Mouse (Mus musculus): ENCODE measurements around the gene Glod4.

Gene Glod4

DNA sequence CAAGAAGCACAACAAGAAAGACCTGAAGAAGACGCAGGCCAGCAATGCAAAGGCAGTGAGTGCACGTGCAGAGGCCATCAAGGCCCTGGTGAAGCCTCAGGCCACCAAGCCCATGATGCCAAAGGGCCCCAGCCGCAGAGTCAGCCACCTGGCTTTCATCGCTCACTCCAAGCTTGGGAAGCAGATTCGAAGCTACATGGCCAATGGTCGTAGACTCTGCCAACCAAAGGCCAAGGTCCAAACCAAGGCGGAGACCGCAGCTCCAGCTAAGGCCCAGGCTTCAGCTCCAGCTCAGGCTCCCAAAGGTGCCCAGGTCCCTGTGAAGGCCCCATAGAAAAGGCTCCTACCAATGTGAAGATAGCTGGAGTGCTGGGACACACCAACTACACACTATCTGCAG, 99.1 kb downstream of the Glod4 start:
- DNase-seq: no peak

DNA sequence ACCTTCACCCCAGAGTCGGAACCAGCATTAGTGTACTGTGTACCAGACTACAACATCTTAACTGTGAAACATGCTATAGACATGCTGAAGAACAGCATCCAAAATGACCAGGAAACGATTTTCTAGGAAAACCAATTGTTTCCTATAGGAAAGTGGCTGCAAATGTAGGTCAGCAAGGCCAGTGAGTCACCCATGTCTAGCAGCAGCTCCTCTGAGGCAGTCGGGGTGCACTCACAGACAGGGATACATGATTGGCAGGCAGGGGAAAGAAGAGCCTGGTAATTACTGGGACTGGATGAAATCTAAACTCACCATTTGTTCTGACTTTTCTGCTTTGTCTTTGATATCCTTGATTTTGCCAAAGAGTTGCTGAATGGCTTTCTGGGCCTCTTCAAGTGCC, 105.5 kb downstream of the Glod4 start:
- DNase-seq: no peak

DNA sequence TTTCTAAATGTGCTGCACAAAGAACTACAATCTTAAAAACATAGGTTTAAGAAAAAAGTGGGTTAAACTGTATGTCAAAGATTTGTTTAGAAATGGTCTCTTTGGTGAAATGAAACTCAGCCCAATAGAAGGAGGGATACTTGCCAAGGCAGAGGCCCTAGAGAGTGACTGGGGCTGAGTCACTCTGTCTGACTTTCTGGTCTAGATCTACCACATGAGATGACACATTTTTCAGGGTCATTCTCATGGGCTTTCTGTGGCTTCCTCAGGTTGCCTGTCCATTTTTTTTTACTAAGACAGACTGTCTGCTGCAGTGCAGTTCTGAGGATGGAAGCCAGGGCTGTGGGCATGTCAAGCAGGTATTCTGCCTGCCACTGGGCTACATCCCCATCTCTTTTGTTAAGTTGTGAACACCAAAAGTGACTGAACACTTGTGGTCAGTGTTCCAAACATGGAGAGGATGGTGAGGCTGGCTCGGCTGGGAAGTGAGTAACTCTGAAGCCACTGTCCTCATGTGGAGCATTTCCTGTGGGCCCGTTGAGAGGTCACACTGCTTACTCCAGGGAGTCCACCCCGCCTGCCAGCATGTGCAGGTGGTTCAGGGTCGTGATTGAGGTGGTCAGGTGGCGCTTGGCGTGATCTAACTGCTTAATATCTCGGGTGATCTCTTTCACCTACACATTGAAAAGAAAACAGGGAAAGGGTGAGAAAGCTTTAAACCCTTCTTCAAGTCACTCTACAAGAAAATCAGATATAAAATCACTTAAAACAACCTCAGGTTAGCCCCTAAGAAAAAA, 107.7 kb downstream of the Glod4 start:
- no peak for DNase-seq

DNA sequence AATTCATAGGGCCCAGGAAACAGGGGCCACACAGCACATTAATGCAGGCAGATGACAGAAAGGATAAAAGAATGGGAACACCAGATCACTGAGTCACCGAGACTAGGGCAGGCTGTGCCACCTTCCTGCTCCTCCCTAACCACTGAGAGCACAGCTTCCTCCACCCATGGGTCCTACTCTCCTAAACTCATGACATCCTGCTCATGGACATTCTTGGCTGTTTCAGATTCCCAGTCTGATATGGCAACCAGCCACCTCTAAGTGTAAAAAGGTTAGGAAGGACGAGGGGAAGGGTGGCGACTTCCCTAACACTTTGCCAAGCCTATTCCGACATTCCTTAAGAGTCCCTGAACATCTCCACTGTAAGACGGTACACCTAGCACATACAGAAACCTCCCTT, 112.7 kb downstream of the Glod4 start:
- DNase-seq: no peak

DNA sequence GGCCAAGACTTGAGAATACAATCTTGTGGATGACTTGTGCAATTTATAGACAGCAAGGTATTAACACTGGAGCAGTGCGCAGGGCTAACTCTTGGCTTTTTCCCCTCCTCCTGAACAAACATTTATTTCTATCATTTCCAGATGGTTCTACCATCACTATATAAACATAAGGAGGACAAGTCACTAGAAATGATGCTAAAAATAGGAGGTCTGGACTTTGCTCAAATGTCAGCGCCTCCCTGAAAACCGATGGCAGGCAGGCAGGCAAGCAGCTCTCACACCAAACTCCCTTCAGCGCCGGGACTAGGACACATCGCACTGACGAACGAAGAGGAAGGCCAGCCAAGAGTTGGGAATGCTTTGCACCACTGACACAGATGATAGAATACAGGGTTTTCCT, 118.1 kb downstream of the Glod4 start:
- DNase-seq: no peak

DNA sequence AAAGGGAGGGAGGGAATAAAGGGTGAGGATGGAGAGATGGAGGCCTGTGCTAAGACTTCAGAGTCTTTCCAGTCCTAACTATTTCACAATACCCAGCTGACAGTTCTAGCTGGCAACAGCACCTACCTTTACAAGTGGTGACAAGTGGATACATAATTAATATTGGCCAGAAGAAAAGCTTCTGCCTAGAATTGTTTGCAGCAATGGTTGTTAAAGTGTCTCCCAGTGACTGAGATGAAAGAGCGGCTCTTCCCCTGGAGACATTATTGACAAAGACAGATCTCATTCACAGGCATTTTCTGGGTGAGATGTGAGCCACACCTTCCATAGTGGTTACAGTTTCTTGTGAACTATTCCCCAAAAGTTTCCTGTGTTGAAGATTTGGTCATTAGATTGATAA, 120.0 kb downstream of the Glod4 start:
- DNase-seq: no peak

DNA sequence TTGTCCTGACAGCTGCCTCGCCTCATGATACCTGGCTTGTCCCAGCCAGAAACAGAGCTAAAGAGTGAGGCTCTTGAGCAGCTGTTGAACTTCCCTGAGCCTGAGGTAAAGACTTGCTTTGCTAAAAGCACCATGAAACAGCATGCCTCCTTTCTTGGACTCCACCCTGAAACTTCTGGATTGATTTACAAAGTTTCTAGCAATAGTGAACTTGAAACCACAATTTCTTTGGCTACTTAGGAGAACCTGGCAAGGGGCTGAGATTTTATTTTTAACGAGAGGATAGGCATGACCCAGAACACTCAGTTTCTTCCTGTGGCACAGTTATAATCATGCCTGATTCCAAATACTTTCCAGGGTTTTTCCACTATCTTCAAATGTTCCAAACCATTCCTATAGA, 121.0 kb downstream of the Glod4 start:
- DNase-seq: no peak

DNA sequence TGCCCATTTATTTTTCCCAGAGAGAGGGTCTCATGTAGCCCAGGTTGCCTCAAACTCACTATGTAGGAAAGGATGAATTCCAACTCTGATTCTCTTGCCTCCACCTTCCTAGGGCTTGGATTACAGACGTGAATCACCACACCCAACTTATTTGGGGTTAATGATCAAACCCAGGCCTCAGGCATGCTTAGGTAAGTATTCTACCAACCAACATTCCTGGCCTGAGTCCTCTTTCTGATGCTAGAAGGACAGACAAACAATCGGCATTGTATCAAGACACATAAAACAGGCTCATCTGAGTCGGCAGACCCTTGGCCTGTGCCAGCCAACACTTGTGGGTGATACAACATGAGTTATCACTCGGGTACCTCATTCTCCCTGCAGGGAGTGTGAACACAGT, 122.4 kb downstream of the Glod4 start:
- DNase-seq: no peak

DNA sequence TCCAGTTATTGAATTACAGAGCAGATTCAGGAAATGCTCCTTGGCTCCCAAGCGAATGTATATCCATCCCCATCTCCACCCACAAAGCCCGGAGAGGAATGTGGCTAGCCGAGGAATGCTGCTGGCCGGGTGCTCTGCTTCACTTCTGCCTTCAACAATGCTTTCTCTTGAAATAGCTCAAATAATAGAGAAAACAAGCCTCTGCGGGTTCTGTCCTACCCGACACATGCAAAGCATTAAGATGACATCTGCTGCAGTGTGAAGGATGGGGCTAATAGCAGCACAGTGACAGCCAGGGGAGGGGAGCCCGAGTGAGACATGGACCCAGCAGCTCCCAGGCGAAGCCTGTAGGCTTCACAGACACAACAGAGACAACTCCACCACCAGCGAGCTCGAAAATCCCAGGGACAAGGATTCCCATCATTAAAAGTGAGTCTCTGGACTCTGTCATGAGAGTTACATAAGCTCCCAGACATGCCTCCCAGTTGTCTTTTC, 123.1 kb downstream of the Glod4 start:
- no peak for DNase-seq

DNA sequence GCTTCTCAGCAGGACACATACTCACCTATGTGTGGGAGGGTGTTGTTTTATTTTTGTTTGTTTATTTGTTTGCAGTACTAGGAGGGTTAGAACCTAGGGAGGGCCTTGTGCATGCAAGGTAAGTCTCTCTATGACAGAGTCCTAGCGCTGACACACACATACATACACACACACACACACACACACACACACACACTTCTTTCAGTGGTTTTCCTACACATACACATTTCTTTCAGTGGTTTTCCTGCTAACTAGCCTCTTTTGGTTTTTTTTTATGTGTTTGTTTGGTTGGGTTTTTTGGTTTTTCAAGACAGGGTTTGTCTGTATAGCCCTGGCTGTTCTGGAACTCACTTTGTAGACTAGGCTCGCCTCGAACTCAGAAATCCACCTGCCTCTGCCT, 133.1 kb downstream of the Glod4 start:
- DNase-seq: no peak

DNA sequence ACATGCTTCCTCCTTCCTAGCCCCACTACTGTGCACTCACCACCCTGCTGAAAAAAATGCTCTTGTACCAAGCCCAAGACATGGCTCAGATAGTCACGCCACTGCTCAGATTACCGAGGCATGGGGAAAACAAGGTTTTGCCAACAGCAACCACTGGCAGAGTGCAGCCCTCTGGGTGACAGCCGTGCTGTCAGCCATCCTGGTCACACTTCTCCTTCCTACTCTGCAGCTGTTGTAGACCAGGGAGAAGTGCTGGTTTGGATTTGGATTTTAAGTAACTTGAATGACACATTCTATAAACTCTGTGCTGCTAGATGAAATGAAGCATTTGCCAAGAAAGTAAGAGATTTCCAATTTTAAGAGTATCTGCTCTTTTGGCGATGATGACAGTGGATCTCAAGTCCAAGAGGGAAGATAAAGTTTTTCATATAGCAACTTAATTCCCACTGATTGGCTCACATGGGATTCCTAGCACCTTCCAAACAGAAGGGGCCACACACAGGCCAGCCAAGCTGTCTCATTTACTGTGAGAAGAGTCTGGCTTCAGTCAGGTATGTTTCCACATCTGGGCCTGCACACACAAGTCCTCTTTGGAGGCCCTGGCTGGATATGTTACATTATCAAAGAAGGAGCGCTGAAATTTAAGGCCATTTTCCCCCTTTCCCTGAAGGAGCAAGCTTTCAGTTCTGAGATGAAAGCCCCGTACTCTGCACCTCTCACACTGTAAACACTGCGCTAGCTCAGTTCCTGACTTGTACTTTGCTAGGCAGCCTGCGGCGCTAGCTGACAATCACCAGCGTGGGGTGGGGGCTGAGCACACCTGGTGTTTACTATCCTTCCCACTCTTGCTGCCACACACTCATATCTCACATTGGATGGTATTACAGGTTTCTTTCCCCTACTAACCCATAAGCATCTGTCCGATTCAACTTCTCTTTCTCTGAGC, 136.7 kb downstream of the Glod4 start:
- DNase-seq: no peak

DNA sequence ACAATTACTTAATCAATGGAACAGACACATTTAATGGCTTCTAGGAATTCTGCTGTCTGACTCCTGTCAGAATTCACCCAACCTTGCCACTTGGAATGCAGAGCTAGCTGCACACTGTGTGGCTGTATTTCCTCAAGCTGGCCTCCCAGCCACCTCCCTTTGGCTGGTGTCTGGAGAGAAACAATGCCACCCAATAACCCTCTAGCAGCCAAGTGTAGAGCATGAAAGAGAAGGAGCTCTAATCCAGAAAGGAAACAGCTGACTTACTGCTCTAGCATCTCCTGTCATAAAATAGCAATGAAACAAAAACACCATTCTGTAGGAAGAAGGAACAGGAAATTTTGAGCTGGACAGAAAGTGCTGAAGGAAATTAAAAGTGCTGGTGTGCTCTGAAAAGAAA, 142.4 kb downstream of the Glod4 start:
- DNase-seq: no peak

DNA sequence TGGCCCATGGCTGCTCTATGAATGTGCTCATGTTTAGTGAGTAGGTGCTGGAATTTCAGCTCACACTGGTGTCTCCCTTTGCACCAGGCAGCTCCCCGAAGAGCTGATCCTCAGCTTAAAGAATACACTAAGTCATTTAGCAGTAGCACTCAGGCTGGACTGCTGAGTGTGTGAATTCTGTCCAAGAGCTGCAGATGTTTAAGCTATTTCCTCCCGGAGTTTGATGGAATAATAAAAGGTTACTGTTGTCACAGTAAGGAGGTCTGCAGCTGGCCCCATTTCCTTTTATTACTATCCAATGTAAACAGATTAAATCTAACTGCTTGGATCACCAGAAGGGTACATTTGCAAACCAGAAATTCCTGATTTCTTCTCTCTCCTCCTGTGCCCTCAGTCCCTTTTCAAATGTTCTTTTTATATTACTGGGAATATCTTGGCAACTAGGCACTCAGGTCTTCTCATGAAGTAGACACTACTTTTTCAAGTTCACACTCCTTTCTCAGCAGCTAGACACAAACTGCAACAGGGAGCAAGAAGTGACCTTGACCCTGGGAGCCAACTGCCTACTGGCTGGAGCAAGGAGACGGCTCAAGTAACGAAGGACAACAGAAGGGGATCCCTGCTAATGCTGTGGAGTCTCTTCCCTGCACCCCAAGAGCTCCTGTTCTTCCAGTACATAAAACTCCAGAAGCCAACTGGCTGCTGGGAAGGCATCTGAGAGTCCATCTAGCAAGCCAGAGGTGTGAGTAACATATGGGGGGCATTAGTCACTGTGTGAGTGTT, 144.1 kb downstream of the Glod4 start:
- no peak for DNase-seq

DNA sequence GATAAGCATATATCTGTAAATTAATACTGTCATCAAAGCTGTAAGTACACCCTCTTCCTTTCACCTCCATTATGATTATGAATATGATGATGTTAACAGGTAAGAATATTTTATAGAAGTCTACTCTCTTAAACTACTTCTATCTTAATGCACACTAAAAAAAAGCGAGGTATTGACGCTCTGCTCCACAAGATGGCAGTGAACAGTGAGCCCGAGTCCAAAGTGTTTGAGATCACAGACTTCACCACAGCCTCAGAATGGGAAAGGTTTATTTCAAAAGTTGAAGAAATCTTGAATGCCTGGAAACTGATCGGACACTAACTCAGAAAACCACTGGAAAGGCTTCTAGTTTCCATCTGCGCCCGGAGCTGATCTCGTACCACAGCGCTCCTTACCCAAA, 149.9 kb downstream of the Glod4 start:
- DNase-seq: no peak

DNA sequence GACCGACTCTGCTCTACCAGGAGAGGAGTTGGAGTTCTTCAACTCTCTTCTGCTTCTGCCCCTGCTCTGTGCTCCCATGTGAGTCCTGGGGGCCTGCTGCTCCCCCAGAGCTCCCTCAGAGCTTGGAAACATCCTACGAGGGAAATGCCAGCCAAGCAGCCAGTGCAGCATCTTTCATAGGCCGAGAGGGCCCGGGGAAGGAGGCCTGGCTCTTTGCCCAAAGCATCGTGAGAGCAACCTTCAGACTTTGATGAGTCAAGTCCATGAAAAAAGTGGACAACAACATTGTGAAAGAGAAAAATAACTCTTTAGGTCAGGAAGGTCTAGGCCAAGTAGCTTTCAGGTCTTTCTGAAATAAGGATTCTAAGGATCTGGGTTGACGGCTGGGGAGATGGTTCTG, 153.7 kb downstream of the Glod4 start:
- no peak for DNase-seq

DNA sequence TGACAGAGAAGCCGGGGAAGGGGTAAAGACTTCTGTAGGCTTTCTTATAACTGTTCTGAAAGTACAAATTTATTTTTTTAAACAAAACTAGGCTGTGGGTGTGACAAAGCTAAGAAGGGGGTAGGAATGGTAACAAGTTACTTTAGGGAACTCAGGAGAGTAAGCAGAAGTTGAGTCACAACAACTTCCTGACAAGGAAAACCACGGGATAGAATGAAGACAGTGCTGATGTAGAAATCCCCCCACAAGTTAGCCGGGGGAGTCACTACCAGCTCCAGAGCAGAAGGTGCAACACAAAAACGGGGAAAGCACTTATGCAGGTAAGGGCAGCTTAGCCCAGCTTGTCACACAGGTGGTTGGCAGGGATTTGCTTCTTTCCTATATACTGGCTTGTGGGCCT, 155.0 kb downstream of the Glod4 start:
- DNase-seq: no peak

DNA sequence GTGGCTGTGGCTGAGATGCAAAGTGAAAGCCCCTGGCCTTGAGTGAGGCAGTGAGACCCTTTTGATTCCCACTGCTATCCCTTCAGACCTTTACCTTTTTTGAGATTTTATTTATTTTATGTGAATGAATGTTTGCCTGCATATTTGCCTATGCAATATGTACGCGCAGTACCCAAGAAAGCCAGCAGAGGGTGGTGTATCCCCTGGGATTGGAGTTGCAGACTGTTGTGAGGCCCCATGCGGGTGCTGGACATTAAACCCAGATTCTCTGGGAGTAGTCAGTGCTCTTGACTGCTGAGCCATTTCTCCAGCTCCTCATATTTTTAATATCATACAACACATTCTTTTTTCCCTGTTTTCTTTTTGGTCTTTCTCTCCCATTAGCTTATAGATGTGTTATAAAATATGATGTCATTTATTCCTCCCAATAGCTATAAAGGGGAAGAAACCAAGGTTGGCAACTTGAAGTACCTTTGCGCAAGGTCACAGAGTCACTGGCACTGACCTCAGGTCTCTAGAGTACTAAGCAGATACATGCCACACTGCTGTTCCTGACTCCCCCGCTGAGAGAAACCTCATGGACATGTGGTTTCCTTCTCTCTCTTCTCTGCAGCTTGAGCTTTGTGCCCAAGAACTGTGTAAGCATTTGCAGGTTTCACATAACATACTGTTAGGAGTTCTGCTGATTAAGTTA, 157.5 kb downstream of the Glod4 start:
- peak; percentile 46 for DNase-seq

DNA sequence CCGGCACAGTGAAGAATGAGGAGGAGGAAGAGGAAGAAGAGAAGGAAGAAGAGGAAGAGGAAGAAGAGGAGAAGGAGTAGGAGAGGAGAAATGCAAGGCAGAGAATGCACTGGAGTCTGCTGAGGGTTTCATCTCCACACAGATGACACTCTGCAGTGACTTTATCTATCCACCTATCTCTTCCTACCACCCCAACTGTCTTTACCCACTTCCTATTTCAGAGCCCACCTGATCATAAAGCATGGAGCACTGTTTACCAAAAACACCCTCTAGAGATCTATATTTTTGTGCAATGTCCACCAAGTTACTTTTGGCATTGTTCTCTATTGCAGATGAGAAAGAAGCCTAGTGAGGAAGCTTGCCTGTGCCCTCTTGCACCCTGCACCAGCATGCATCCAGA, 158.6 kb downstream of the Glod4 start:
- DNase-seq: no peak

DNA sequence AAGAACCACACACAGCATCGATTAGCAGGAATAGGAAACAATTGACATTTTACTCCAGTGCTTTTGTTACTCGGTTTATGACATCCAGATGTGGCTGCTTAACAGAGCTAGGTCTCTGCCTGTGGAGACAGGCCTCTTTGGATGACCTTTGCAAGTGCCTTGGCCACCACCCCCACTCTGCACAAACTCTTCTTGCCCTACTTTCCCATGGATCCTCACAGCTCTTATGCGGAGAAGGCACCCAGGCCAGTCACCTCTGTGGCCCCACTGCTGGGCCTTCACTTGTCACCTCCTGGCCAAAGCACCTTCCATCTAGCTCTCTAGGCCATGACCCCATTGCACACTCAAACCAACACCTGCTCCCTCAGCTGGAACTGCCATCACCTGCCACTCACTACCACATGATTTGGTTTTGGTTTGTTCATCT, 159.6 kb downstream of the Glod4 start:
- no peak for DNase-seq

DNA sequence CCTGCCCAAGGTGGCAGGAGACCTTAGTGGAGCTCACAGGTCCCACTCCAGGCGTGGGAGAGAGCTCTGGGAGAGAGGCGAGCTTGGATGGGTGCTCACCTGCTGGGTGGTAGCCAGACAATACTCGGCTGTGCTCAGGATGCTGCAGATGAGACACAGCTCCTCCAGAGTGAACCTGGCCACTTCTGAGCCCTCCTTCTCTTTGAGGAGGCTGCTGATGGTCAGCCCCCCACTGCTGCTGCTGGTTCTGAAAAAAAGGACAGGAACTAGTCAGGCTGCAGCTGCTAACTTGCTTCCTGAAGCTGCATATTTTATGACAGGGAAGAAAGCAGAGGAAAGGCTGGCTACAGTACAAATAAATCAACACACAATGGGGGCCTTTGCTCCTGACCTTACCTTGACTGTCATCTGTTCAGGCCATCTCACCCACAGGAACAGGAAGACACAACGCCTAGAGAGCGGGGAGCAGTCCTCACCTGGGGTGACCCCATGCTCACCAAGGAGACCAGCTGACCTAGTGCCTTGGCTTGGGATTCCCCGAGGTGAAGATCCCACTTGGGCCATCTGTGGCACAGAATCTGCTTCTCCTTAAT, 162.4 kb downstream of the Glod4 start:
- no peak for DNase-seq

DNA sequence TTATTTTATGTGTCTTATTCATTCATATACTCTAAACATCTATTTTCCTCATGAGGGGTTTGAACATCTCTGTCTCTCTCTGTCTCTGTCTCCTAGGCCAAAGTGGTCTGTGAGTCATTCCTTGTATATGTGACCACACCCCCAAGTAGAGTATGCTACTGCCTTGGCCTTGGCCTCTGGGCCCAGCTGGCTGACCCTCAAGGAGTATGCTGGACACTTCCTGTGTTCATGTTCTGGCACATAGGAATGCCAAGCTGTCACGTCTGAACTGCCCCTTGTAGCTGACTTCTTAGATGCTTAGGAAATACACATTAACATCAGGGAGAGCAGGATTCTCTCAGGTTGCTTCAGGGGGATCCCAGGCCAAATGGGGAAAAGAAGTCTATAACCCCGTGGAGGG, 163.2 kb downstream of the Glod4 start:
- DNase-seq: no peak

DNA sequence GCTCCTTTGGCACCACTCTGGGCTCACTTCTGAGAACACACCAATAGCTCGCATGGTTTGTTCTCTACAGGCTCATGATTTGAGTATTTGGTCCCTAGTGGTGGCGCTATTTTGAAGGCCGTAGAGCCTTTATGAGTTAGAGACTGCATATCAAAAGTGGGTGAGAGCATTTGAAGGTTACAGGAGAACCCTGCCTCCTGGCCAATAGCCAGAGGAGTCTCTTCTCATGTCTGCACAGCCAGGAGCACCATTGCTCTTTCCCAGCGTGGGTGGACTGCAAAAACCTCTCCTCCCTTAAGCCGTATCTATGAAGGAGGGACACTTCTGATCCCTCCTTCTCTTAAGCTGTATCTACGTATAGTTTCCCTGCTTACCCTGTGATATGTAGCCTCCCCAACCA, 166.2 kb downstream of the Glod4 start:
- no peak for DNase-seq

Data from right cerebral cortex, postnatal 14 days (tissue).